Comparison of ENCODE assay signal across 25 mouse cellular contexts in the genomic region with DNA sequence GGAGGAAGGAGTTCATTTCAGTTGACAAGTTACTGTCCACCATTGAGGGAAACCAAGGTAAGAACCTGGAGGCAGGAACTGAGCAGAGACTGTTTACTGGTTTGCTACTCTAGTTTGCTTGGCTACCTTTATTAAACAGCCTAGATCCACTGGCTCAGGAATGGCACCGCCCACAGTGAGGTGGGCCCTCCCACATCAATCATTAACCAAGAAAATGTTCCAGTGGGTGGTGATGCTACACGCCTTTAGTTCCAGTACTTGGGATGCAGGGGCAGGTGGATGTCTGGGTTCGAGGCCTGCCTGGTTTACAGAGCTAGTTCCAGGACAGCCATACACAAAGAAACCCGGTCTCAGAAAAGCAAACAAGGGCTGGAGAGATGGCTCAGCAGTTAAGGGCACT. TPM values are rescaled to one million over a fixed set of nuclear protein-coding genes. Genes with fewer than 3 reads are reported as not detected.
DNase-seq lines count a peak whose midpoint lies in the region; ATAC-seq and TF ChIP-seq lines count a peak whose summit lies in the region.
"Had no signal": no experiment of that assay in that cellular context is flagged by ENCODE, and none has a peak within 500 bp of the region (broad histone marks: within the 10 kb centered on the region; RNA-seq: fewer than 3 reads in every experiment).

No protein-coding gene starts in this region.

- intact Hi-C loops in gastrocnemius, adult 2 months (cut with DNase I), result no loop called here
- intact Hi-C loops in gastrocnemius, postnatal 36 days (cut with DNase I), result no loop called here
- intact Hi-C loops in heart, postnatal 25 days (cut with DNase I), result loop anchor here (5.0 to 10.0 kb wide), 2 partner anchors 149 to 537 kb away; a partner anchor contains a TSS

- H3K4me3 ChIP-seq in gastrocnemius, adult 2 months, result peak overlapping the region; percentile 89
- no peak overlapping the region for H3K4me3 ChIP-seq in lung, adult 2 months (replicated peaks; ENCODE audit: extremely low read depth, low read depth, low read length)
- H3K4me3 ChIP-seq in macrophage (ENCODE audit: inconsistent target), result peak overlapping the region; percentile 96; the same call in 1 of the 2 replicates
- H3K4me3 ChIP-seq in hindbrain, embryonic 14.5 days (replicated peaks; ENCODE audit: low read length), result no peak overlapping the region
- H3K4me3 ChIP-seq: heart, embryonic 15.5 days; layer of hippocampus, adult 2 months; neural tube, embryonic 12.5 days had no signal

- WGBS in lung, adult 2 months, result 71% methylated on average over 4 of the region's 4 CpGs
- 82% methylated on average over 4 of the region's 4 CpGs for WGBS in macrophage (ENCODE audit: missing documents)
- 78% methylated on average over 4 of the region's 4 CpGs for WGBS in hindbrain, embryonic 14.5 days

- peaks cover 38% of the 10 kb centered on the region for H3K79me2 ChIP-seq in macrophage (ENCODE audit: inconsistent target)

- H3K9me3 ChIP-seq in hindbrain, embryonic 14.5 days (ENCODE audit: control insufficient read depth, low read length), result no peaks in the 10 kb centered on the region
- H3K9me3 ChIP-seq: heart, embryonic 15.5 days; neural tube, embryonic 12.5 days had no signal

- peaks cover 5% of the 10 kb centered on the region; the same call in 1 of the 2 replicates for H3K4me1 ChIP-seq in lung, adult 2 months (ENCODE audit: control insufficient read depth, insufficient read depth, low read length)
- H3K4me1 ChIP-seq in hindbrain, embryonic 14.5 days (replicated peaks; ENCODE audit: control insufficient read depth, insufficient read depth, low read length), result peaks cover 13% of the 10 kb centered on the region; the same call in 1 of the 2 replicates

- no peak for TF ChIP-seq POLR2A in lung, adult 2 months (IDR thresholded peaks at IDR 0.05; ENCODE audit: borderline replicate concordance, extremely low read depth, low read depth, low read length)

- H3K27me3 ChIP-seq in hindbrain, embryonic 14.5 days (ENCODE audit: control insufficient read depth, insufficient read depth, low read length), result no peaks in the 10 kb centered on the region
- H3K27me3 ChIP-seq: heart, embryonic 15.5 days; neural tube, embryonic 12.5 days had no signal

- peaks cover 24% of the 10 kb centered on the region for H3K36me3 ChIP-seq in macrophage (ENCODE audit: inconsistent target)
- 0 out of 2 replicates have a peak, but pooled peaks cover 9% of the 10 kb centered on the region for H3K36me3 ChIP-seq in hindbrain, embryonic 14.5 days (replicated peaks; ENCODE audit: control insufficient read depth, insufficient read depth)

- H3K27ac ChIP-seq in gastrocnemius, adult 2 months, result peak overlapping the region; percentile 98
- peak overlapping the region; percentile 75 for H3K27ac ChIP-seq in macrophage
- H3K27ac ChIP-seq in hindbrain, embryonic 14.5 days, result no peak overlapping the region
- H3K27ac ChIP-seq: heart, adult 2 months; heart, embryonic 15.5 days; layer of hippocampus, adult 2 months; neural tube, embryonic 12.5 days had no signal

- H3K9ac ChIP-seq in hindbrain, embryonic 14.5 days, result no peak overlapping the region
- H3K9ac ChIP-seq: heart, embryonic 15.5 days; neural tube, embryonic 12.5 days had no signal

- no peak overlapping the region for H3K4me2 ChIP-seq in hindbrain, embryonic 14.5 days (replicated peaks)

- TF ChIP-seq CTCF in gastrocnemius, adult 2 months (IDR thresholded peaks at IDR 0.05), result no peak
- TF ChIP-seq CTCF in lung, adult 2 months (IDR thresholded peaks at IDR 0.05; ENCODE audit: insufficient read depth, low read length), result no peak

- DNase-seq in gastrocnemius, adult 2 months, result no peak
- no peak for DNase-seq in gastrocnemius, postnatal 36 days
- DNase-seq in lung, postnatal 36 days, result peak; percentile 24
- no peak for DNase-seq in lung, adult 2 months
- DNase-seq in kidney, postnatal 36 days, result peak; percentile 82 to 84
- no peak for DNase-seq in heart, postnatal 25 days (ENCODE audit: low spot score)
- DNase-seq in hindbrain, embryonic 14.5 days (ENCODE audit: low spot score), result no peak
- DNase-seq: adrenal gland, adult 8-10 months; cerebellum, adult 2 months; heart, adult 2 months; left cerebral cortex, postnatal 4 days; thymus, postnatal 25 days had no signal

- no peak for ATAC-seq in hindbrain, embryonic 14.5 days (ENCODE audit: low FRiP score)
- ATAC-seq: forebrain, embryonic 16.5 days; inflammation-experienced regulatory T-cells, adult 6 months had no signal

RNA-seq across cellular contexts. Expression of a gene that starts 1.8 kb away (rescaled TPM):
- total RNA-seq in gastrocnemius, adult 2 months (2021), result 100 to 1,000 TPM; 165 to 220 TPM
- 100 to 1,000 TPM; 192 to 205 TPM for total RNA-seq in gastrocnemius, postnatal 36 days (2021)
- 84.4 and 103 TPM in 2 replicates for polyA plus RNA-seq in lung, adult 2 months (2012; rRNA removed)
- total RNA-seq in macrophage (2018; cell fraction: chromatin; rRNA removed), result 10 to 100 TPM in 16 of 26 experiments, 1 to 10 TPM in 10; 3.1 to 37.9 (median 16.7) TPM
- total RNA-seq in macrophage (2018; cell fraction: cytosol; rRNA removed), result 100 to 1,000 TPM; 180 to 290 (median 259) TPM
- 10 to 100 TPM; 22.8 to 94.0 (median 54.0) TPM for total RNA-seq in macrophage (2018; cell fraction: nucleus; rRNA removed)
- 145 to 266 TPM (median 156 TPM) in 3 replicates for polyA plus RNA-seq in macrophage (2018)
- 100 to 1,000 TPM; 191 to 194 TPM for total RNA-seq in heart, postnatal 25 days (2021)
- polyA plus RNA-seq in hindbrain, embryonic 14.5 days (2014; fragmentation: Nextera tagmentation; extraction: Ambion mirVana), result 20.5 and 22.4 TPM in 2 replicates

RNA-seq across cellular contexts. Expression of a gene that starts 10.6 kb away (rescaled TPM):
- total RNA-seq in gastrocnemius, adult 2 months (2021), result 100 to 1,000 TPM; 753 to 889 TPM
- 100 to 1,000 TPM; 743 to 791 TPM for total RNA-seq in gastrocnemius, postnatal 36 days (2021)
- polyA plus RNA-seq in lung, adult 2 months (2012; rRNA removed), result 0.26 and 6.4 TPM in 2 replicates
- total RNA-seq in macrophage (2018; cell fraction: chromatin; rRNA removed), result not detected
- total RNA-seq in macrophage (2018; cell fraction: cytosol; rRNA removed), result under 1 TPM in 3 of 26 experiments, not detected in 23; 0.17 to 0.22 (median 0.20) TPM
- under 1 TPM in 1 of 26 experiments, not detected in 25; 0.75 TPM for total RNA-seq in macrophage (2018; cell fraction: nucleus; rRNA removed)
- not detected in 3 replicates for polyA plus RNA-seq in macrophage (2018)
- total RNA-seq in heart, postnatal 25 days (2021), result 100 to 1,000 TPM; 375 to 390 TPM
- polyA plus RNA-seq in hindbrain, embryonic 14.5 days (2014; fragmentation: Nextera tagmentation; extraction: Ambion mirVana), result 0.25 TPM in 1 of 2 replicates, not detected in the other
- total RNA-seq: left cerebral cortex, postnatal 4 days had no signal
- polyA plus RNA-seq: embryonic facial prominence, embryonic 11.5 days; forebrain, embryonic 16.5 days; hindbrain, embryonic 11.5 days; inflammation-experienced regulatory T-cells, adult 6 months; lung, embryonic 16.5 days; neural tube, embryonic 12.5 days; spleen, adult 2 months had no signal

RNA-seq across cellular contexts. Expression of a gene that starts 14.0 kb away (rescaled TPM):
- total RNA-seq in gastrocnemius, adult 2 months (2021), result 100 to 1,000 TPM; 367 to 608 TPM
- total RNA-seq in gastrocnemius, postnatal 36 days (2021), result 100 to 1,000 TPM; 420 to 464 TPM
- polyA plus RNA-seq in lung, adult 2 months (2012; rRNA removed), result 174 and 218 TPM in 2 replicates
- 10 to 100 TPM in 16 of 26 experiments, 1 to 10 TPM in 9, not detected in 1; 2.8 to 47.0 (median 13.3) TPM for total RNA-seq in macrophage (2018; cell fraction: chromatin; rRNA removed)
- total RNA-seq in macrophage (2018; cell fraction: cytosol; rRNA removed), result 100 to 1,000 TPM in 20 of 26 experiments, 10 to 100 TPM in 6; 88.8 to 161 (median 114) TPM
- total RNA-seq in macrophage (2018; cell fraction: nucleus; rRNA removed), result 10 to 100 TPM; 13.9 to 49.7 (median 27.9) TPM
- 128 to 178 TPM (median 156 TPM) in 3 replicates for polyA plus RNA-seq in macrophage (2018)
- total RNA-seq in heart, postnatal 25 days (2021), result 1,000 to 10,000 TPM; 1,080 to 1,118 TPM
- 308 and 347 TPM in 2 replicates for polyA plus RNA-seq in hindbrain, embryonic 14.5 days (2014; fragmentation: Nextera tagmentation; extraction: Ambion mirVana)

RNA-seq across cellular contexts. Expression of a gene that starts 14.6 kb away (rescaled TPM):
- not detected for total RNA-seq in gastrocnemius, adult 2 months (2021)
- not detected for total RNA-seq in gastrocnemius, postnatal 36 days (2021)
- 6.4 and 8.9 TPM in 2 replicates for polyA plus RNA-seq in lung, adult 2 months (2012; rRNA removed)
- under 1 TPM in 1 of 26 experiments, not detected in 25; 0.80 TPM for total RNA-seq in macrophage (2018; cell fraction: chromatin; rRNA removed)
- under 1 TPM in 1 of 26 experiments, not detected in 25; 0.10 TPM for total RNA-seq in macrophage (2018; cell fraction: cytosol; rRNA removed)
- total RNA-seq in macrophage (2018; cell fraction: nucleus; rRNA removed), result not detected
- polyA plus RNA-seq in macrophage (2018), result not detected in 3 replicates
- total RNA-seq in heart, postnatal 25 days (2021), result not detected
- 0.36 TPM in 1 of 2 replicates, not detected in the other for polyA plus RNA-seq in hindbrain, embryonic 14.5 days (2014; fragmentation: Nextera tagmentation; extraction: Ambion mirVana)
- total RNA-seq: gastrocnemius, adult 18-20 months; heart, adult 2 months; layer of hippocampus, adult 2 months; left cerebral cortex, postnatal 4 days; megakaryocyte-erythroid progenitor cell, adult 5-6 weeks; MEL had no signal
- polyA plus RNA-seq: forebrain, embryonic 16.5 days; inflammation-experienced regulatory T-cells, adult 6 months had no signal

RNA-seq across cellular contexts. Expression of a gene that starts 20.3 kb away (rescaled TPM):
- 100 to 1,000 TPM; 508 to 641 TPM for total RNA-seq in gastrocnemius, adult 2 months (2021)
- 100 to 1,000 TPM; 500 to 582 TPM for total RNA-seq in gastrocnemius, postnatal 36 days (2021)
- 1,603 and 2,135 TPM in 2 replicates for polyA plus RNA-seq in lung, adult 2 months (2012; rRNA removed)
- 100 to 1,000 TPM in 22 of 26 experiments, 10 to 100 TPM in 4; 81.2 to 406 (median 129) TPM for total RNA-seq in macrophage (2018; cell fraction: chromatin; rRNA removed)
- 1,000 to 10,000 TPM in 13 of 26 experiments, 100 to 1,000 TPM in 13; 642 to 1,364 (median 989) TPM for total RNA-seq in macrophage (2018; cell fraction: cytosol; rRNA removed)
- total RNA-seq in macrophage (2018; cell fraction: nucleus; rRNA removed), result 100 to 1,000 TPM; 194 to 490 (median 261) TPM
- 612 to 1,759 TPM (median 1,226 TPM) in 3 replicates for polyA plus RNA-seq in macrophage (2018)
- 100 to 1,000 TPM; 745 to 758 TPM for total RNA-seq in heart, postnatal 25 days (2021)
- 800 and 838 TPM in 2 replicates for polyA plus RNA-seq in hindbrain, embryonic 14.5 days (2014; fragmentation: Nextera tagmentation; extraction: Ambion mirVana)

Comparison
In these comparisons a context has a peak if more than half of its experiments do, and no peak if none do; other contexts are left out.
1. DNase-seq: peak in lung, postnatal 36 days (single experiment) and kidney, postnatal 36 days (2 of 2); none in gastrocnemius, adult 2 months (single experiment), gastrocnemius, postnatal 36 days (0 of 2), lung, adult 2 months (single experiment), heart, postnatal 25 days (single experiment) and hindbrain, embryonic 14.5 days (single experiment).
2. H3K4me3 ChIP-seq: peak in gastrocnemius, adult 2 months (single experiment) and macrophage (single experiment); none in lung, adult 2 months (single experiment) and hindbrain, embryonic 14.5 days (single experiment).